8 mouse cellular contexts compared by ENCODE assay signal in the genomic region with DNA sequence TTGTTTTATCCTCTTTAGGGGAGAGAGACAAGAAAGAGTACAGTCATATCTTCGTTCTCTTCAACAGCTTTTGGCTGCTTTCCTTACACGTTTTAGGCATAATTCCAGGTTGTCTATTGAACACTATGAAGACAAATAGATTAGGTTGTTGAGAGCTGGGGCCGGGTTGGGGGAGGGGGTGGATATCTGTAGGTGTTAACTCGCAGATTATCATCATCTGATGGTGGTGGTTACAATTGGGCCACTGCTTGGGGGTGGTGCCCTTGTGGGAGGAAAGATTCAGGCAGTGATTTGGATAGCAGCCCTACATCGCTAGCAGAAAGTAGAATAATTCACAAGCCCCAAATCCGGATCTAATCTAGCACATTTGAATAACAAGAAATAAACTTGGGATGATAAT. TPM values are rescaled to one million over a fixed set of nuclear protein-coding genes. Genes with fewer than 3 reads are reported as not detected.
DNase-seq lines count a peak whose midpoint lies in the region; ATAC-seq and TF ChIP-seq lines count a peak whose summit lies in the region.

No protein-coding gene starts in this region.

- 40% methylated on average over 6 of the region's 6 CpGs for WGBS in lung, postnatal 0 days
- 44% methylated on average over 6 of the region's 6 CpGs for WGBS in embryonic facial prominence, embryonic 13.5 days
- WGBS in intestine, embryonic 14.5 days = 52% methylated on average over 6 of the region's 6 CpGs
- WGBS in liver, embryonic 12.5 days (ENCODE audit: insufficient replicate concordance) = 55% methylated on average over 6 of the region's 6 CpGs
- 43% methylated on average over 6 of the region's 6 CpGs for WGBS in stomach, embryonic 15.5 days

- no peak for ATAC-seq in lung, postnatal 0 days
- ATAC-seq in embryonic facial prominence, embryonic 13.5 days (ENCODE audit: insufficient number of reproducible peaks, insufficient read depth, low FRiP score, low TSS enrichment, low read depth) = no peak
- ATAC-seq in intestine, embryonic 14.5 days (replicated peaks; ENCODE audit: low FRiP score, low TSS enrichment, low read depth) = no peak
- no peak for ATAC-seq in liver, embryonic 12.5 days
- ATAC-seq in stomach, embryonic 15.5 days (ENCODE audit: insufficient read depth, low FRiP score, low read depth) = no peak

- no peaks in the 10 kb centered on the region for H3K36me3 ChIP-seq in lung, postnatal 0 days (ENCODE audit: insufficient read depth, low read length)
- H3K36me3 ChIP-seq in embryonic facial prominence, embryonic 13.5 days = no peaks in the 10 kb centered on the region
- H3K36me3 ChIP-seq in intestine, embryonic 14.5 days (ENCODE audit: control insufficient read depth, insufficient read depth, low read length) = no peaks in the 10 kb centered on the region
- no peaks in the 10 kb centered on the region for H3K36me3 ChIP-seq in liver, embryonic 12.5 days
- no peaks in the 10 kb centered on the region for H3K36me3 ChIP-seq in stomach, embryonic 15.5 days

- H3K27ac ChIP-seq in lung, postnatal 0 days (ENCODE audit: low read length) = no peak overlapping the region
- peak overlapping the region; percentile 78; the same call in 1 of the 2 replicates for H3K27ac ChIP-seq in embryonic facial prominence, embryonic 13.5 days
- peak overlapping the region; percentile 80 for H3K27ac ChIP-seq in intestine, embryonic 14.5 days (ENCODE audit: low read depth)
- H3K27ac ChIP-seq in liver, embryonic 12.5 days = no peak overlapping the region
- peak overlapping the region; percentile 89 for H3K27ac ChIP-seq in stomach, embryonic 15.5 days

- 0 out of 2 replicates have a peak overlapping the region, but pooled peaks have one; percentile 82 for H3K4me2 ChIP-seq in lung, postnatal 0 days (replicated peaks; ENCODE audit: low read depth, low read length)
- H3K4me2 ChIP-seq in embryonic facial prominence, embryonic 13.5 days = peak overlapping the region; percentile 79
- H3K4me2 ChIP-seq in intestine, embryonic 14.5 days (ENCODE audit: low read length) = peak overlapping the region; percentile 82
- peak overlapping the region; percentile 88 for H3K4me2 ChIP-seq in liver, embryonic 12.5 days
- H3K4me2 ChIP-seq in stomach, embryonic 15.5 days = peak overlapping the region; percentile 83

- DNase-seq in lung, postnatal 0 days (ENCODE audit: low spot score) = no peak
- no peak for DNase-seq in lung, postnatal 14 days
- DNase-seq in intestine, embryonic 14.5 days (ENCODE audit: low spot score) = no peak
- no peak for DNase-seq in adipocyte (ENCODE audit: low spot score)
- no peak for DNase-seq in adrenal gland, postnatal 4 days (ENCODE audit: low spot score in 2 of 2)

- no peaks in the 10 kb centered on the region for H3K9me3 ChIP-seq in lung, postnatal 0 days (ENCODE audit: low read length)
- no peaks in the 10 kb centered on the region for H3K9me3 ChIP-seq in embryonic facial prominence, embryonic 13.5 days
- H3K9me3 ChIP-seq in intestine, embryonic 14.5 days (ENCODE audit: control insufficient read depth, low read length) = no peaks in the 10 kb centered on the region
- no peaks in the 10 kb centered on the region for H3K9me3 ChIP-seq in liver, embryonic 12.5 days (replicated peaks)
- H3K9me3 ChIP-seq in stomach, embryonic 15.5 days = no peaks in the 10 kb centered on the region

- H3K27me3 ChIP-seq in lung, postnatal 0 days (replicated peaks; ENCODE audit: insufficient read depth, low read length) = no peaks in the 10 kb centered on the region
- H3K27me3 ChIP-seq in embryonic facial prominence, embryonic 13.5 days = no peaks in the 10 kb centered on the region
- no peaks in the 10 kb centered on the region for H3K27me3 ChIP-seq in intestine, embryonic 14.5 days (replicated peaks; ENCODE audit: control insufficient read depth, insufficient read depth, low read length)
- no peaks in the 10 kb centered on the region for H3K27me3 ChIP-seq in liver, embryonic 12.5 days (replicated peaks)
- no peaks in the 10 kb centered on the region for H3K27me3 ChIP-seq in stomach, embryonic 15.5 days (replicated peaks)

- TF ChIP-seq CTCF in lung, postnatal 0 days (IDR thresholded peaks at IDR 0.05) = no peak

- H3K4me1 ChIP-seq in lung, postnatal 0 days (ENCODE audit: insufficient read depth, low read depth, low read length) = peaks cover 5% of the 10 kb centered on the region; the same call in 1 of the 2 replicates
- H3K4me1 ChIP-seq in embryonic facial prominence, embryonic 13.5 days = peaks cover 17% of the 10 kb centered on the region
- H3K4me1 ChIP-seq in intestine, embryonic 14.5 days (replicated peaks; ENCODE audit: control insufficient read depth, insufficient read depth, low read length) = peaks cover 12% of the 10 kb centered on the region; the same call in 1 of the 2 replicates
- peaks cover 26% of the 10 kb centered on the region for H3K4me1 ChIP-seq in liver, embryonic 12.5 days
- peaks cover 10% of the 10 kb centered on the region for H3K4me1 ChIP-seq in stomach, embryonic 15.5 days

- peak overlapping the region; percentile 83; the same call in 1 of the 2 replicates for H3K4me3 ChIP-seq in lung, postnatal 0 days (ENCODE audit: low read depth, low read length)
- H3K4me3 ChIP-seq in embryonic facial prominence, embryonic 13.5 days = peak overlapping the region; percentile 91
- H3K4me3 ChIP-seq in intestine, embryonic 14.5 days (ENCODE audit: low read depth, low read length) = peak overlapping the region; percentile 67
- H3K4me3 ChIP-seq in liver, embryonic 12.5 days = peak overlapping the region; percentile 90; the same call in 1 of the 2 replicates
- H3K4me3 ChIP-seq in stomach, embryonic 15.5 days (replicated peaks) = peak overlapping the region; percentile 65

- TF ChIP-seq EP300 in lung, postnatal 0 days (IDR thresholded peaks at IDR 0.05) = no peak

- no peak overlapping the region for H3K9ac ChIP-seq in lung, postnatal 0 days (replicated peaks; ENCODE audit: low read depth)
- peak overlapping the region; percentile 99; the same call in 1 of the 2 replicates for H3K9ac ChIP-seq in embryonic facial prominence, embryonic 13.5 days
- H3K9ac ChIP-seq in intestine, embryonic 14.5 days (ENCODE audit: low read length) = peak overlapping the region; percentile 90
- H3K9ac ChIP-seq in liver, embryonic 12.5 days = no peak overlapping the region
- no peak overlapping the region for H3K9ac ChIP-seq in stomach, embryonic 15.5 days

RNA-seq across cellular contexts. Expression of gene Akap11, which starts 0.9 kb away (rescaled TPM):
- 9.4 and 12.2 TPM in 2 replicates for polyA plus RNA-seq in lung, postnatal 0 days (2015; fragmentation: Nextera tagmentation; extraction: Ambion mirVana)
- polyA plus RNA-seq in embryonic facial prominence, embryonic 13.5 days (2015; fragmentation: Nextera tagmentation; extraction: Ambion mirVana) = 22.3 and 24.0 TPM in 2 replicates
- 17.9 and 18.0 TPM in 2 replicates for polyA plus RNA-seq in intestine, embryonic 14.5 days (2014; fragmentation: Nextera tagmentation; extraction: Ambion mirVana)
- 9.5 and 11.2 TPM in 2 replicates for polyA plus RNA-seq in liver, embryonic 12.5 days (2016; fragmentation: Nextera tagmentation; extraction: Ambion mirVana)
- 16.2 and 17.8 TPM in 2 replicates for polyA plus RNA-seq in stomach, embryonic 15.5 days (2015; fragmentation: Nextera tagmentation; extraction: Ambion mirVana)
- 10 to 100 TPM; 51.0 to 53.9 TPM for total RNA-seq in adrenal gland, postnatal 4 days (2021)

Comparison
In these comparisons a context has a peak if more than half of its experiments do, and no peak if none do; other contexts are left out.
1. H3K27ac ChIP-seq: peak in embryonic facial prominence, embryonic 13.5 days (single experiment), intestine, embryonic 14.5 days (single experiment) and stomach, embryonic 15.5 days (single experiment); none in lung, postnatal 0 days (single experiment) and liver, embryonic 12.5 days (single experiment).
2. H3K9ac ChIP-seq: peak in embryonic facial prominence, embryonic 13.5 days (single experiment) and intestine, embryonic 14.5 days (single experiment); none in lung, postnatal 0 days (single experiment), liver, embryonic 12.5 days (single experiment) and stomach, embryonic 15.5 days (single experiment).
3. Peak in every context shown above with its lines, with median percentiles within 50 percentile points of each other: H3K4me2 ChIP-seq and H3K4me3 ChIP-seq.